Mouse (Mus musculus): Measurements from ENCODE around the gene Trabd.

GRCm38 (mm10) chr15:89130245-89130644 lies 55.3 kb downstream of the Trabd start:
- TF ChIP-seq CTCF (IDR thresholded peaks at IDR 0.05; ENCODE audit: control insufficient read depth, insufficient read depth, low read length) (no peak), POLR2A (IDR thresholded peaks at IDR 0.05; ENCODE audit: borderline replicate concordance, control insufficient read depth, low read depth, low read length) (no peak)
